Mouse (Mus musculus): ENCODE measurements at regions not wholly inside any gene's neighbourhood (a gene's known extent, or its start where the extent isn't known, plus 50 kb on each side); places are given as distances from the start of the nearest gene placed in this dataset.

DNA sequence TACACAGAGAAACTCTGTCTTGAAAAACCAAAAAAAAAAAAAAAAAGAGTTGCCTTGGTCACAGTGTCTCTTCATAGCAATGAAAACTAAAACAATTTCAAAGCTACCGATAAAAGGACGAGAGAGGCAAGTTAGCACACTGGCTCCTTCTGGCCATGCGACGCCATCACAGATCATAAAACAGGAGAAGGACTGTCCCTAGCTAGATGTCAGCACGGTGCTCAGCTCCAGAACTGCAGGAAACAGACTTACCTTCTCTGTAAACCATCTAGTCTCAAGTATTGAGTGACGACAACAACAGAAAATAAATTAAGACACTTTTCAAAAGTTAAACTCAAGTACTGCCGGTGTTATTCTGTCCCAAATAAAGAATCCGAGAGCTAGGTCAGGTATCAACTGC is 118.7 kb downstream of the Ets2 start:
- H3K4me3 ChIP-seq (ENCODE audit: low read depth, low read length): no peak overlapping the region
- TF ChIP-seq POLR2AphosphoS5 (IDR thresholded peaks at IDR 0.05; ENCODE audit: insufficient replicate concordance, low read depth, low read length): no peak
- H3K27me3 ChIP-seq (ENCODE audit: insufficient read depth, low read length): peaks cover 17% of the 10 kb centered on the region
- H3K4me1 ChIP-seq (ENCODE audit: insufficient read depth, low read depth, low read length): peaks cover 6% of the 10 kb centered on the region; the same call in 1 of the 2 replicates
- ATAC-seq (ENCODE audit: extremely low read depth, insufficient number of reproducible peaks, low FRiP score, poor library complexity, severe bottlenecking) (no peak), DNase-seq (ENCODE audit: low spot score) (no peak)
- no peaks in the 10 kb centered on the region for H3K36me3 ChIP-seq (replicated peaks)
- peaks cover 17% of the 10 kb centered on the region for H3K9me3 ChIP-seq (replicated peaks)

DNA sequence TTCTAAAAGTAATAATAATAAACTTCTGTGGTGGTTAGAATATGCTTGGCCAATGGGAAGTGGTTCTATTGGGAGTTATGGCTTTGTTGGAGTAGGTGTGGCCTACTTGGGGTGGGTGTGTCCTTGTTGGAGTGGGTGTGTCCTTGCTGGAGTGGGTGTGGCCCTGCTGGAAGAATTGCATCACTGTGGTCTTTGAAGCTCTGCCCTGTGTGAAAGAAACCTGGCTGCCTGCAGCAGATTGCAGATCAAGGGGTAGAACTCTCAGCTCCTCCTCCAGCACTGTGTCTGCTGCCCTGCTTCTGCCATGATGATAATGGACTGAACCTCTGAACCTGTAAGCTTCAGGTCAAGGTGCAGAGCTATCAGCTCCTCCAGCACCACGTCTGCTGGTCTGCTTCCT is 118.1 kb downstream of the Ets2 start:
- Histone ChIP-seq H3K27me3 (ENCODE audit: insufficient read depth, low read length) (peaks cover 17% of the 10 kb centered on the region), H3K4me3 (ENCODE audit: low read depth, low read length) (no peak overlapping the region), H3K4me1 (ENCODE audit: insufficient read depth, low read depth, low read length) (peaks cover 5% of the 10 kb centered on the region; the same call in 1 of the 2 replicates), H3K36me3 (replicated peaks) (no peaks in the 10 kb centered on the region), H3K9me3 (replicated peaks) (peaks cover 17% of the 10 kb centered on the region)
- DNase-seq (ENCODE audit: low spot score) (no peak), ATAC-seq (ENCODE audit: extremely low read depth, insufficient number of reproducible peaks, low FRiP score, poor library complexity, severe bottlenecking) (no peak)
- TF ChIP-seq TAL1 (conservative IDR thresholded peaks at IDR 0.05; ENCODE audit: low read depth, low read length): no peak
- TF ChIP-seq POLR2AphosphoS5 (IDR thresholded peaks at IDR 0.05; ENCODE audit: insufficient replicate concordance, low read depth, low read length): no peak
- no peak for TF ChIP-seq GATA2 (IDR thresholded peaks at IDR 0.05; ENCODE audit: borderline replicate concordance, low read depth, low read length)
- TF ChIP-seq CTCF (IDR thresholded peaks at IDR 0.05; ENCODE audit: low read depth, low read length): no peak
- no peak for TF ChIP-seq GATA1 (IDR thresholded peaks at IDR 0.05; ENCODE audit: borderline replicate concordance, low read length)

DNA sequence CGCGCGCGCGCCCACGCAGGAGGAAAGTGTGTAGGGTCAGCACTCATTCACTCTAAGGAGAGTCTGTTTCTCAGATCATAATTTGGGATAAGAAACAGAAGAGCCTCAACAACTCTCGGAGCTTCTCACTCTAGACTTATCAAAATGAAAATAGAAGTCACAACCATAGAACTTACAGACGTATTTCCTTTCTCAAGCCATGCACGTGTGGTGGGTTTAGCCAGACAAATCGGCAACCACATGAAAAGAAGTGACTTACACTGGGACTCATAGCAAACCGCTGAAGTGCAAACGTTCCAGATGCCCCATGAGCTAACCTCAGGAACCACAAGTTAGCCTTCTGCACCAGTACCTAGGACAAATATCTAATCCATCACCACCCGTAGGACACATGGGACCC is 114.1 kb downstream of the Ets2 start:
- Histone ChIP-seq H3K4me3 (ENCODE audit: low read depth, low read length) (no peak overlapping the region), H3K27me3 (ENCODE audit: insufficient read depth, low read length) (peaks cover 12% of the 10 kb centered on the region), H3K9me3 (replicated peaks) (peaks cover 17% of the 10 kb centered on the region), H3K4me1 (ENCODE audit: insufficient read depth, low read depth, low read length) (no peaks in the 10 kb centered on the region), H3K36me3 (replicated peaks) (no peaks in the 10 kb centered on the region)
- DNase-seq (ENCODE audit: low spot score) (no peak), ATAC-seq (ENCODE audit: extremely low read depth, insufficient number of reproducible peaks, low FRiP score, poor library complexity, severe bottlenecking) (no peak)
- TF ChIP-seq GATA2 (IDR thresholded peaks at IDR 0.05; ENCODE audit: borderline replicate concordance, low read depth, low read length) (no peak), TAL1 (conservative IDR thresholded peaks at IDR 0.05; ENCODE audit: low read depth, low read length) (no peak), POLR2AphosphoS5 (IDR thresholded peaks at IDR 0.05; ENCODE audit: insufficient replicate concordance, low read depth, low read length) (no peak), CTCF (IDR thresholded peaks at IDR 0.05; ENCODE audit: low read depth, low read length) (no peak), GATA1 (IDR thresholded peaks at IDR 0.05; ENCODE audit: borderline replicate concordance, low read length) (no peak)

DNA sequence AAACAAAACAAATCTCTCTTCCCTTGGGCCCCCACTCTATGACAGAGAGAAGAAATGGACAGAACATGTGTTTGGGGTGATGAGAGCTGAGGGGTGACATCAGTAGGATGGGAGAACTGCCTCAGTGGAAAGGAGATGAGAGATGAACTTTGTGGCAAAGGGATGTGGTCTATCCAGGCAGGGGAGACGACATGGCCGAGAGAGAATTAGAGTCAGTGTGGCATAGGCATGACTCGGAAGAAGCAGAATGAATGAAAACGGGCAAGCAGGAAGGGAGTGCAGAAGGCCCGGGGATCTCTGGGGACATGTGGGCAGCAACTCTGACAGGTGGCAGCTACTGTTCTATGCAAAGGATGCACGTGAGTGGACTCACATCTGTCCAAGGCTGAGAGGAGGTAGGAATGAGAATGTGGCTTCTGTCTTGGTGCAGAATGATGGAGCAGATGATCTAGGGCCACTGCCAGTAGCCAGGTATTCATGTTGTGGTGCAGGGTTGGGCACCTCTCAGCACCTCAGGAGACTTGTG is 113.4 kb downstream of the Ets2 start:
- Histone ChIP-seq H3K4me3 (ENCODE audit: low read depth, low read length) (no peak overlapping the region), H3K27me3 (ENCODE audit: insufficient read depth, low read length) (peaks cover 12% of the 10 kb centered on the region), H3K4me1 (ENCODE audit: insufficient read depth, low read depth, low read length) (no peaks in the 10 kb centered on the region), H3K36me3 (replicated peaks) (no peaks in the 10 kb centered on the region), H3K9me3 (replicated peaks) (peaks cover 17% of the 10 kb centered on the region)
- ATAC-seq (ENCODE audit: extremely low read depth, insufficient number of reproducible peaks, low FRiP score, poor library complexity, severe bottlenecking) (no peak), DNase-seq (ENCODE audit: low spot score) (no peak)
- TF ChIP-seq CTCF (IDR thresholded peaks at IDR 0.05; ENCODE audit: low read depth, low read length) (no peak), POLR2AphosphoS5 (IDR thresholded peaks at IDR 0.05; ENCODE audit: insufficient replicate concordance, low read depth, low read length) (no peak), GATA2 (IDR thresholded peaks at IDR 0.05; ENCODE audit: borderline replicate concordance, low read depth, low read length) (no peak), GATA1 (IDR thresholded peaks at IDR 0.05; ENCODE audit: borderline replicate concordance, low read length) (no peak), TAL1 (conservative IDR thresholded peaks at IDR 0.05; ENCODE audit: low read depth, low read length) (no peak)

DNA sequence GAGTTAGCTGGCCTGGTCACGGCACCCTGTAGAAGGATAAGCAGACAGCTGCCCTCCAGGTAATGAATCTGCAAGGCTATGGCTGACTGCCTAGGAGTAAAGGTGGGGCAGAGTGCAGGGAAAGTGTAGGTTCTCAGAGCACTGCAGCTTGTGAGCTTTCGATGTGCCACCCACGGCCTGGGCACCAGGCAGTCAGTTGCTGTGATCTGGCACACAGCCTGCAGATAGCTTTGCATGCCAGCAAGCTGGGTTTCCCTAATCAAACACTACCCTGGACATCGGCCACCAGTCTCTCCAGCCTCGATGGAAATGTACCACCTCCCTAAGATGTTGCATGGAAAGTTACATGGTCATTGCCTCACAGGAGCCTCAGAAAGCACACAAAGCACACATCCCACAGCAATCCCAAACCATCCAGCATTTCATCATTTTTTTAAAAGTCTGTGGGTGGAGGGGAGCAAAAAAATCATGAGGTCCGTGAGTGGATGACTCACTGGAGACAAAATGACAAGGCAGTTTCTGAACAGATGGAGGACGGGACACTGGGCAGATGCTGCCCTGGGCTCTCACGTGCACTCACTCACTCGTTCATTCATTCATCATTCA is 112.7 kb downstream of the Ets2 start:
- DNase-seq (ENCODE audit: low spot score) (no peak), ATAC-seq (ENCODE audit: extremely low read depth, insufficient number of reproducible peaks, low FRiP score, poor library complexity, severe bottlenecking) (peak; percentile 40; the same call in 1 of the 2 replicates)
- Histone ChIP-seq H3K4me3 (ENCODE audit: low read depth, low read length) (no peak overlapping the region), H3K4me1 (ENCODE audit: insufficient read depth, low read depth, low read length) (no peaks in the 10 kb centered on the region), H3K27me3 (ENCODE audit: insufficient read depth, low read length) (peaks cover 12% of the 10 kb centered on the region), H3K9me3 (replicated peaks) (peaks cover 13% of the 10 kb centered on the region), H3K36me3 (replicated peaks) (no peaks in the 10 kb centered on the region)
- TF ChIP-seq POLR2AphosphoS5 (IDR thresholded peaks at IDR 0.05; ENCODE audit: insufficient replicate concordance, low read depth, low read length) (no peak), TAL1 (conservative IDR thresholded peaks at IDR 0.05; ENCODE audit: low read depth, low read length) (no peak), GATA1 (IDR thresholded peaks at IDR 0.05; ENCODE audit: borderline replicate concordance, low read length) (no peak), CTCF (IDR thresholded peaks at IDR 0.05; ENCODE audit: low read depth, low read length) (no peak), GATA2 (IDR thresholded peaks at IDR 0.05; ENCODE audit: borderline replicate concordance, low read depth, low read length) (no peak)

DNA sequence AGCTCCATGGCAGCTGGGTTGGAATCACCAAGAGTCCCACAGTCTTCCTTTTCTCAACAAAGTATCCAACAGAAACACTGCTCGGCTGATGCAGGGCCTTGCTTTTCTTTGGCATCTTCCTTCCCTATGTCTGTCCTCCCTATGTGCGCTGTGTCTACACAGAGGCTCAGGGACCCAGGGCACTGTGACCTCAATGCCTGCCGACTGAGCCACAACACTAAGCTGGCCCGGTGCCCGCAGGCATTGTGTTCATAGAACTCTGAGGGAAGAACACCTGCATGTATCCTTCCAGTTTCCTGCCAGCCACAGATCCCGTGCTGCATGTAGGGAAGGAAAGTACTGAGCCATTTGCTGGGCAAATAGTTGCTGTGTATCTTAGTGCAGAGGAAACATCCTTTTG is 109.2 kb downstream of the Ets2 start:
- Histone ChIP-seq H3K4me3 (ENCODE audit: low read depth, low read length) (no peak overlapping the region), H3K4me1 (ENCODE audit: insufficient read depth, low read depth, low read length) (no peaks in the 10 kb centered on the region), H3K9me3 (replicated peaks) (no peaks in the 10 kb centered on the region), H3K36me3 (replicated peaks) (no peaks in the 10 kb centered on the region), H3K27me3 (ENCODE audit: insufficient read depth, low read length) (peaks cover 29% of the 10 kb centered on the region)
- TF ChIP-seq GATA2 (IDR thresholded peaks at IDR 0.05; ENCODE audit: borderline replicate concordance, low read depth, low read length) (no peak), POLR2AphosphoS5 (IDR thresholded peaks at IDR 0.05; ENCODE audit: insufficient replicate concordance, low read depth, low read length) (no peak), GATA1 (IDR thresholded peaks at IDR 0.05; ENCODE audit: borderline replicate concordance, low read length) (no peak), CTCF (IDR thresholded peaks at IDR 0.05; ENCODE audit: low read depth, low read length) (no peak), TAL1 (conservative IDR thresholded peaks at IDR 0.05; ENCODE audit: low read depth, low read length) (no peak)
- DNase-seq (ENCODE audit: low spot score) (no peak), ATAC-seq (ENCODE audit: extremely low read depth, insufficient number of reproducible peaks, low FRiP score, poor library complexity, severe bottlenecking) (no peak)

Data from G1E (cell line).